Comparison of ENCODE assay signal across 27 mouse cellular contexts in the genomic region with DNA sequence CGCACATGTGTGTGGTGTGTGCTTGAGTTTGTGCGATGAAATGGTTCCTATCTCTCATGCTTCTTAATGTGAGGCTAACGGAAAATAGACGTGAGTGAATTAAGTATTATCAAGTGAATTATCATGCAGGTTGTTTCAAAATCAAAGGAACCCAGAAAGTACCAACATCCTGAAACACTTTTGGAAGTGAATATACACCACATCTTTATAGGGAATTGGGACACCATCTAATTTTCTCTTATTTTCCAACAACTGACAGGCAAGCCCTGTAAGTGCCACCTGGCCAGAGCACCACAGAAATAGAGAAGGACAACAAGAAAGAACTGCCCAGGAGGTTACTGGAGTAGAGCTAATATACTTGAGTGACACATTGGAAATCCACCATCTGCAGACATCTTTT. TPM values are rescaled to one million over a fixed set of nuclear protein-coding genes. Genes with fewer than 3 reads are reported as not detected.
DNase-seq lines count a peak whose midpoint lies in the region; ATAC-seq lines count a peak whose summit lies in the region.
"Had no signal": no experiment of that assay in that cellular context is flagged by ENCODE, and none has a peak within 500 bp of the region (broad histone marks: within the 10 kb centered on the region; RNA-seq: fewer than 3 reads in every experiment).

No protein-coding gene starts in this region.

- H3K27me3 ChIP-seq in heart, embryonic 14.5 days (ENCODE audit: control insufficient read depth, insufficient read depth, low read length) = no peaks in the 10 kb centered on the region
- peaks cover 91% of the 10 kb centered on the region for H3K27me3 ChIP-seq in midbrain, embryonic 14.5 days (ENCODE audit: control insufficient read depth, insufficient read depth, low read length)
- H3K27me3 ChIP-seq in midbrain, embryonic 15.5 days (replicated peaks) = peaks cover 83% of the 10 kb centered on the region

- H3K4me2 ChIP-seq in heart, embryonic 14.5 days (ENCODE audit: low read length) = peak overlapping the region; percentile 92
- H3K4me2 ChIP-seq in midbrain, embryonic 14.5 days (ENCODE audit: low read length) = no peak overlapping the region
- H3K4me2 ChIP-seq in midbrain, embryonic 15.5 days = no peak overlapping the region
- H3K4me2 ChIP-seq: limb, embryonic 13.5 days; midbrain, embryonic 12.5 days; neural tube, embryonic 12.5 days had no signal

- H3K27ac ChIP-seq in heart, embryonic 14.5 days (replicated peaks in 1 of 2; ENCODE audit: control insufficient read depth in 1 of 2, insufficient read depth in 1 of 2, low read depth in 2 of 2, low read length in 2 of 2) = peak overlapping the region; percentile 97 to 99
- H3K27ac ChIP-seq in midbrain, embryonic 14.5 days (replicated peaks; ENCODE audit: low read depth, low read length) = no peak overlapping the region
- H3K27ac ChIP-seq in midbrain, embryonic 15.5 days = no peak overlapping the region
- H3K27ac ChIP-seq: embryonic facial prominence, embryonic 10.5 days; forebrain, embryonic 10.5 days; limb, embryonic 13.5 days; midbrain, embryonic 12.5 days; neural tube, embryonic 12.5 days; stomach, postnatal 0 days had no signal

- 11% methylated on average over 4 of the region's 4 CpGs for WGBS in heart, embryonic 14.5 days
- WGBS in midbrain, embryonic 14.5 days = 10% methylated on average over 4 of the region's 4 CpGs
- WGBS in midbrain, embryonic 15.5 days = 11% methylated on average over 4 of the region's 4 CpGs

- intact Hi-C loops in heart, postnatal 10 days (cut with DNase I) = loop anchor here (5.0 to 10.0 kb wide), 2 partner anchors 146 to 333 kb away; no protein-coding TSS in a partner anchor

- peak overlapping the region; percentile 100 for H3K9ac ChIP-seq in heart, embryonic 14.5 days (ENCODE audit: low read length)
- no peak overlapping the region for H3K9ac ChIP-seq in midbrain, embryonic 14.5 days (replicated peaks; ENCODE audit: low read length)
- H3K9ac ChIP-seq in midbrain, embryonic 15.5 days = no peak overlapping the region
- H3K9ac ChIP-seq: limb, embryonic 13.5 days; midbrain, embryonic 12.5 days; neural tube, embryonic 12.5 days had no signal

- peaks cover 45% of the 10 kb centered on the region for H3K36me3 ChIP-seq in heart, embryonic 14.5 days (ENCODE audit: control insufficient read depth, insufficient read depth, low read length)
- no peaks in the 10 kb centered on the region for H3K36me3 ChIP-seq in midbrain, embryonic 14.5 days (ENCODE audit: control insufficient read depth, insufficient read depth, low read length)
- no peaks in the 10 kb centered on the region for H3K36me3 ChIP-seq in midbrain, embryonic 15.5 days (replicated peaks)
- H3K36me3 ChIP-seq: embryonic facial prominence, embryonic 10.5 days; forebrain, embryonic 10.5 days; limb, embryonic 13.5 days; midbrain, embryonic 12.5 days; neural tube, embryonic 12.5 days had no signal

- peak; percentile 33 for DNase-seq in heart, adult 11 months
- no peak for DNase-seq in heart, adult 9 months (ENCODE audit: low spot score in 2 of 2)
- no peak for DNase-seq in heart, postnatal 10 days
- peak; percentile 23 for DNase-seq in midbrain, embryonic 14.5 days
- DNase-seq: adrenal gland, postnatal 14 days; cerebellum, adult 9-10 months; gastrocnemius, postnatal 10 days; layer of hippocampus, adult 9-11 months; lung, postnatal 14 days; right cerebral cortex, postnatal 14 days; thymus, adult 2 months; thymus, postnatal 4 days had no signal

- H3K4me1 ChIP-seq in heart, embryonic 14.5 days (ENCODE audit: control insufficient read depth in 2 of 2, insufficient read depth in 2 of 2, low read length in 2 of 2) = peaks cover 0 to 19% of the 10 kb centered on the region in 2 experiments; a peak in 2 of 4 replicates
- H3K4me1 ChIP-seq in midbrain, embryonic 14.5 days (ENCODE audit: control insufficient read depth, insufficient read depth, low read length) = no peaks in the 10 kb centered on the region
- peaks cover 12% of the 10 kb centered on the region for H3K4me1 ChIP-seq in midbrain, embryonic 15.5 days

- ATAC-seq in heart, embryonic 14.5 days (ENCODE audit: insufficient number of reproducible peaks, insufficient read depth, low FRiP score, low read depth) = no peak
- ATAC-seq in midbrain, embryonic 14.5 days (ENCODE audit: low FRiP score, low TSS enrichment) = no peak
- no peak for ATAC-seq in midbrain, embryonic 15.5 days (replicated peaks)
- ATAC-seq in erythroid progenitor cell, adult 5-6 weeks (replicated peaks; ENCODE audit: low FRiP score, poor library complexity, severe bottlenecking) = no peak
- ATAC-seq: forebrain, embryonic 16.5 days; intestine, postnatal 0 days had no signal

- no peaks in the 10 kb centered on the region for H3K9me3 ChIP-seq in heart, embryonic 14.5 days (ENCODE audit: control insufficient read depth, low read length)
- H3K9me3 ChIP-seq in midbrain, embryonic 14.5 days (ENCODE audit: control insufficient read depth, low read length) = no peaks in the 10 kb centered on the region
- no peaks in the 10 kb centered on the region for H3K9me3 ChIP-seq in midbrain, embryonic 15.5 days
- H3K9me3 ChIP-seq: embryonic facial prominence, embryonic 10.5 days; forebrain, embryonic 10.5 days; limb, embryonic 13.5 days; midbrain, embryonic 12.5 days; neural tube, embryonic 12.5 days had no signal

- peak overlapping the region; percentile 88 to 96 for H3K4me3 ChIP-seq in heart, embryonic 14.5 days (ENCODE audit: control insufficient read depth in 1 of 2, insufficient read depth in 1 of 2, low read depth in 1 of 2, low read length in 2 of 2)
- H3K4me3 ChIP-seq in midbrain, embryonic 14.5 days (replicated peaks; ENCODE audit: low read depth, low read length) = no peak overlapping the region
- no peak overlapping the region for H3K4me3 ChIP-seq in midbrain, embryonic 15.5 days
- H3K4me3 ChIP-seq: embryonic facial prominence, embryonic 10.5 days; limb, embryonic 13.5 days; midbrain, embryonic 12.5 days; neural tube, embryonic 12.5 days had no signal

RNA-seq across cellular contexts. Expression of a gene that starts 2.4 kb away (rescaled TPM):
- 69.0 and 80.6 TPM in 2 replicates for polyA plus RNA-seq in heart, embryonic 14.5 days (2014; fragmentation: Nextera tagmentation; extraction: Ambion mirVana)
- 100 to 1,000 TPM; 181 to 223 TPM for total RNA-seq in heart, postnatal 10 days (2021)
- 0.05 TPM in 1 of 2 replicates, not detected in the other for polyA plus RNA-seq in midbrain, embryonic 14.5 days (2014; fragmentation: Nextera tagmentation; extraction: Ambion mirVana)
- polyA plus RNA-seq in midbrain, embryonic 15.5 days (2015; fragmentation: Nextera tagmentation; extraction: Ambion mirVana) = 0.04 and 0.14 TPM in 2 replicates
- total RNA-seq in erythroid progenitor cell, adult 5-6 weeks (2015; ENCODE audit: low replicate concordance) = not detected in 2 replicates
- not detected in 2 replicates for total RNA-seq in erythroid progenitor cell, adult 5-6 weeks (2017; ENCODE audit: low replicate concordance)
- total RNA-seq: gastrocnemius, postnatal 10 days; left cerebral cortex, adult 18-20 months; left cerebral cortex, postnatal 25 days; megakaryocyte progenitor cell, adult 5-6 weeks had no signal
- polyA plus RNA-seq: forebrain, embryonic 16.5 days; intestine, postnatal 0 days; large intestine, adult 2 months; limb, embryonic 13.5 days; stomach, postnatal 0 days had no signal

Comparison
In these comparisons a context has a peak if more than half of its experiments do, and no peak if none do; other contexts are left out.
1. DNase-seq: peak in heart, adult 11 months (single experiment) and midbrain, embryonic 14.5 days (single experiment); none in heart, adult 9 months (0 of 2) and heart, postnatal 10 days (0 of 2).
2. H3K27ac ChIP-seq: peak in heart, embryonic 14.5 days (2 of 2); none in midbrain, embryonic 14.5 days (single experiment) and midbrain, embryonic 15.5 days (single experiment).
3. H3K4me3 ChIP-seq: peak in heart, embryonic 14.5 days (2 of 2); none in midbrain, embryonic 14.5 days (single experiment) and midbrain, embryonic 15.5 days (single experiment).
4. RNA of a gene that starts 2.4 kb away (polyA plus RNA-seq): 69.0 to 80.6 TPM in heart, embryonic 14.5 days; 0.04 to 0.14 TPM in midbrain, embryonic 15.5 days and 0.05 TPM in midbrain, embryonic 14.5 days; every median in the first group is over 10 times any median in the second.